In the genomic region with DNA sequence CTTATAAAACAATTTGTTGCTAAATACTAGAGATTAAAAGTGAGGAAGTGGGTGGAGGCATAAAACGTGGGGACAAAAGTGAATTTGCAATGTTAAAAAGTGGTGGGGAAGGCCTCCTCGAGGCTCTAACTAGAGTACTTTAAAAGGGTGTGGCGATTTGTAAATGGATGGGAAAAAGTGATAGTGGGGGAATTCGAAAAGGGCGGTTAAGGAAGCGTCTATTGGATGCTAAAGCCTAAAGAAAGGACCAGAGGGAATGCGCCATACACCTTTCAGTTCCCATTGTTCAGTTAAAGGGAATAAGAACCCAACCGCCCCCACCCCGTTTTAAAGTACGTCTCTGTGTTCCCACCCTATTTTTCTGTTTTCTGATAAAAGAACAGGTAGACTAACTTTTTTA, we compare ENCODE assay signal across 8 mouse cellular contexts. TPM values are rescaled to one million over a fixed set of nuclear protein-coding genes. Genes with fewer than 3 reads are reported as not detected.
A peak's percentile ranks its signal among the peaks of the same experiment; 100 is the strongest.
DNase-seq lines count a peak whose midpoint lies in the region; TF ChIP-seq lines count a peak whose summit lies in the region.

No protein-coding gene starts in this region.

- WGBS in kidney, adult 2 months: 81% methylated on average over 10 of the region's 10 CpGs
- 80% methylated on average over 10 of the region's 10 CpGs for WGBS in hindbrain, embryonic 10.5 days
- WGBS in midbrain, embryonic 10.5 days: 82% methylated on average over 10 of the region's 10 CpGs

- no peaks in the 10 kb centered on the region for H3K4me1 ChIP-seq in kidney, adult 2 months (ENCODE audit: control insufficient read depth, insufficient read depth, low read length)
- H3K4me1 ChIP-seq in hindbrain, embryonic 10.5 days (replicated peaks): 0 out of 2 replicates have a peak, but pooled peaks cover 5% of the 10 kb centered on the region
- H3K4me1 ChIP-seq in midbrain, embryonic 10.5 days: peaks cover 8% of the 10 kb centered on the region

- no peaks in the 10 kb centered on the region for H3K27me3 ChIP-seq in kidney, adult 2 months (replicated peaks; ENCODE audit: control insufficient read depth, insufficient read depth, low read length)
- peaks cover 68% of the 10 kb centered on the region for H3K27me3 ChIP-seq in hindbrain, embryonic 10.5 days (ENCODE audit: insufficient read depth, poor library complexity, severe bottlenecking)
- peaks cover 98% of the 10 kb centered on the region for H3K27me3 ChIP-seq in midbrain, embryonic 10.5 days (ENCODE audit: low read depth, poor library complexity, severe bottlenecking)

- DNase-seq in kidney, adult 2 months: no peak
- DNase-seq in kidney, adult 9 months: no peak
- DNase-seq in ZHBTc4 (ENCODE audit: low read depth, low spot score): peak; percentile 64
- DNase-seq in hindbrain, embryonic 10.5 days (ENCODE audit: low spot score): no peak
- DNase-seq in midbrain, embryonic 10.5 days (ENCODE audit: low spot score): no peak
- DNase-seq in retina, postnatal 1 day: no peak
- no peak for DNase-seq in adrenal gland, adult (ENCODE audit: inconsistent age in 2 of 2, low spot score in 1 of 2)
- no peak for DNase-seq in layer of hippocampus, adult 8-10 months (ENCODE audit: low spot score in 2 of 2)

- H3K36me3 ChIP-seq in kidney, adult 2 months (ENCODE audit: control insufficient read depth, insufficient read depth, low read length): peaks cover 2% of the 10 kb centered on the region; the same call in 1 of the 2 replicates
- peaks cover 20% of the 10 kb centered on the region for H3K36me3 ChIP-seq in hindbrain, embryonic 10.5 days
- H3K36me3 ChIP-seq in midbrain, embryonic 10.5 days: peaks cover 21% of the 10 kb centered on the region

- H3K4me3 ChIP-seq in kidney, adult 2 months (ENCODE audit: insufficient read depth, low read depth, low read length): no peak overlapping the region
- peak overlapping the region; percentile 74 for H3K4me3 ChIP-seq in hindbrain, embryonic 10.5 days
- peak overlapping the region; percentile 79 for H3K4me3 ChIP-seq in midbrain, embryonic 10.5 days

- TF ChIP-seq POLR2A in kidney, adult 2 months (IDR thresholded peaks at IDR 0.05; ENCODE audit: low read depth, low read length): no peak

- peak overlapping the region; percentile 40; the same call in 1 of the 2 replicates for H3K27ac ChIP-seq in kidney, adult 2 months (ENCODE audit: insufficient read depth, low read depth, low read length)
- H3K27ac ChIP-seq in hindbrain, embryonic 10.5 days: peak overlapping the region; percentile 94
- H3K27ac ChIP-seq in midbrain, embryonic 10.5 days (replicated peaks): peak overlapping the region; percentile 92

- H3K9me3 ChIP-seq in hindbrain, embryonic 10.5 days: no peaks in the 10 kb centered on the region
- H3K9me3 ChIP-seq in midbrain, embryonic 10.5 days (replicated peaks): 0 out of 2 replicates have a peak, but pooled peaks cover 4% of the 10 kb centered on the region

- no peak for TF ChIP-seq CTCF in kidney, adult 2 months (conservative IDR thresholded peaks at IDR 0.05; ENCODE audit: insufficient read depth, insufficient read length, low read depth, low read length)

RNA-seq across cellular contexts. Expression of a gene that starts 0.7 kb away (rescaled TPM):
- polyA plus RNA-seq in kidney, adult 2 months (2012; rRNA removed): 4.8 and 7.1 TPM in 2 replicates
- polyA plus RNA-seq in hindbrain, embryonic 10.5 days (2016; fragmentation: Nextera tagmentation; extraction: Ambion mirVana): 27.5 and 37.0 TPM in 2 replicates
- polyA plus RNA-seq in midbrain, embryonic 10.5 days (2016; fragmentation: Nextera tagmentation; extraction: Ambion mirVana): 31.0 and 36.0 TPM in 2 replicates
- total RNA-seq in layer of hippocampus, adult 8-10 months (2022): 10 to 100 TPM; 46.5 to 58.4 (median 55.5) TPM

Comparison
In these comparisons a context has a peak if more than half of its experiments do, and no peak if none do; other contexts are left out.
1. H3K27ac ChIP-seq: peak in every context shown above with its lines; median percentile 94 in hindbrain, embryonic 10.5 days; 92 in midbrain, embryonic 10.5 days; 40 in kidney, adult 2 months.